Mouse (Mus musculus) adrenal gland, adult 2 months (tissue): ENCODE results near the gene Fcrl5. TPM values are rescaled to one million over a fixed set of nuclear protein-coding genes. Genes with fewer than 3 reads are reported as not detected.

Experiments used
- DNase-seq: peaks from one replicate; pipeline ENCODE4 v3.0.0; 2021
- polyA plus RNA-seq: library from polyadenylated mRNA; depleted of rRNA; stranded (reverse); fragments of >200 nt; gene quantifications from 2 replicates; pipeline ENCODE4 v1.2.3, GENCODE M21; 2012
- total RNA-seq, 2 experiments: library from RNA; stranded (reverse); gene quantifications; 2 replicates each; pipeline ENCODE4 v1.2.3; 2021

Fcrl5 gene
- total and polyA plus RNA-seq, 3 experiments: not detected

- no peak for DNase-seq
These were observed 64.8 kb downstream of the Fcrl5 start for GRCm38 (mm10) chr3:87500088-87501055.

GRCm38 (mm10) chr3:87501151-87501550 is 65.6 kb downstream of the Fcrl5 start:
- DNase-seq: no peak

DNA sequence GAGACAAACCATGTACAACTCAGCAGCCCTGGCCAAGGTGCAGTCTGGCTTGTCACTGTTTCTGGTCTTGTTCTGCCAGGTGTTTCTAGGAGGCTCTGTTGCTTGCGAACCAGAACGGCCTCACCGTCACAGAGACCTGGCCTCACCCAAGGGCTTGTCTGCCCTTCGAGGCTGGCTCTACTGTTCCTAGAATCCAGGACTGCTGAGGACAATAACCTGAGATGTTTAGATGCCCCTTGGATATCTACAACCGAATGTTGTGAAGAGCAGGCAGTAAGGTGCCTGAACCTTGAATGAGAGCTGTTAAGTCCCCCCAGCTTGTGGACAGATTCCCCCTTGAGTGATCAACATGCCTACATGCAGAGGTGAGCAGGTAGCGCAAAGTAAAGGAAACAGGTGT is 67.2 kb downstream of the Fcrl5 start:
- DNase-seq: no peak

DNA sequence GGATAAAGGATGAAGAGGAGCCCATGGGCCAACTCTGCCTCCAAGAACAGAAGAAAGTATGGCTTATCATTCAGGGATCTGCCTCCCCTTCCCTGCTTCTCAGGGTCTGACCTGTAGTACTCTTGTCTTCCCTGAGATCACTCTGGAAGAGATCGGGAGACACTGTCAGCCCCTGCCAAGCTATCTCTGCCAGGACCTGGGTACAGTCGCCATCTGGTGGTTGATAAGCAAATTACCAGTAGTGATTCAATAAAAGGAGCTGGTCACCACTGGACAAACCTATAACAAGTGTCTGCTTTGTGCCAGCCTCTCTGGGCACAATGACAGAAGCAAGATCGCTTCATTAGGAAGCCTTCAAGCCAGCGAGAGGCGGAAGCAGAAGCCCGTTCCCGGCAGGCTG is 68.8 kb downstream of the Fcrl5 start:
- DNase-seq: peak; percentile 36

DNA sequence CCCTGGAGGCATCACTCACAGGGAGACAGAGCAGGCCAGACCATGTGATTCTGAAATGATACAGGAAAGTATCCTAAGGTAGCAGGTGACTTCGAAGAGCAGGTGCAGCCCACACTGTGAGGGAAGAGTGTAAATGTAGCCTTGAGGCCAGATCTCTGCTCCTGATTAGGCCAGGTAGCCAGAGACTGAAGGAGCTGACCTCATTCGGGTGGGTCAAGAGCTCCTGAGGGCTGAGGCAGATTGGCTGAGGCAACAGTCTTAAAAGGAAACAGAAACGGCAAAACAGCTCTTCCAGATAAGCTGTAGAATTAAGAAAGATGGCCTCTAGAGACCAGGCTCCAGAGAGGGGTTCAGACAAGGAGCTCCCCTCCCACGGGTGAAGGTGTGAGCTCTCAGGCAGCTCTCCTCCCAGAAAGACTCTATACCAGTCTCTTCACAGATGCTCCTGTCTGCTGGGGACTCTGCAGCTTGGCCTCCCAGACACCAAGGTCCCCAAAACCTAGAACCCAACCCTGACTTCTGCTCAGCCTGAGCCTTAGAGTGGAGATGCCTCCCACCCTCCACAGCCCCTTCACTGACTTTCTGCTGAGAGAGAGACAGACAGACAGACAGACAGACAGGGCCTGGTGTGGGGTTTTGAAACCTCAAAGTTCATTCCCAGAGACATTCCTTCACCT is 69.3 kb downstream of the Fcrl5 start:
- DNase-seq: no peak

DNA sequence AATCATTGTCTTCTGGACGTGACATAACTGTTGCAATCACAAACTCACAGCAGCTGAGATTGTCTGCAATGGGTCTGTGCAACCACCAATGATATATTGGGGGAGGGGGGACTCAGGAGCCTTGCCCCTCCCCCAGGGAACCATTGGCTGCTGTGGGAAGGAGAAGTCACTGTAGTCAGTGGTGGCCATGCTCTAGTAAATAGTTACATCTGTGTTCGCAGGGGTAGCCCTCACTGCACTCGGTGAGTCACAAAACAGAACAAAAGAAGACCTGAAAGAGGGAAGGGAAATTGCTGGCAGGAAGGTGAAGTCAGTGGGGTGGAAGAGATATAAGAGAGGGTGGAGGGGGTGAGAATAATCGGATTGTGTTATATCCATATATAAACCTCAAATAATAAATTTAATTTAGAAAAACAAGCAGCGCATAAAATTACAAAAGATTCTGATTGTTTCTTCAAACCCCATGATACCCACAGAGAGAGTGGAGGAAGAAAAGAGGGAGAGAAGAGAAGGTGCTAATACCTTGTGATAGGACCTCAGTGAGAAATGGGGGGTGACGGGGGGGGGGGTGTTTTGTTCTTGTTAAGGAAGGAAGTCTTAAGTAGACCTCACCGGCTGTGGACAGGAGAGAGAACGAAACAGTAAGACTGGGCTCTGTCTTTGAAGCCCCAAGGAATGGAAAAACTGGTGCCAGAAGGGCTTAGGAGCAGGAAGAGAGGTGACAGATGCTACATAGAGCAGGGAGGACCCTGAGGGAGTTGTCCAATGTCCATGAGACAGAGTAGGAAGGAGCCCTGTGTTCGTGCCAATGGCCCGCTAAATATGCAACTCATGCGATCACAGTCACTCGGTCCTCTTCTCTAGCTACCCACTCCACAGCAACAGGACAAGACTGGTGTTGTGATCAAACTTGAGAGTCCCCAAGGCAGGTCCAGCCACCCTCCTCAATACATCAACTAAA is 71.2 kb downstream of the Fcrl5 start:
- DNase-seq: no peak

- peak; percentile 81 for DNase-seq
These were observed 72.8 kb downstream of the Fcrl5 start for GRCm38 (mm10) chr3:87508205-87508901.

GRCm38 (mm10) chr3:87509061-87509460 is 73.5 kb downstream of the Fcrl5 start:
- DNase-seq: peak; percentile 80

- no peak for DNase-seq
These were observed 75.3 kb downstream of the Fcrl5 start for GRCm38 (mm10) chr3:87510832-87511231.

GRCm38 (mm10) chr3:87511971-87512765 is 76.6 kb downstream of the Fcrl5 start:
- DNase-seq: no peak

- DNase-seq: no peak
These were observed 80.1 kb downstream of the Fcrl5 start for GRCm38 (mm10) chr3:87515567-87516081.

GRCm38 (mm10) chr3:87518425-87518824 is 82.9 kb downstream of the Fcrl5 start:
- no peak for DNase-seq

GRCm38 (mm10) chr3:87521126-87521525 is 85.6 kb downstream of the Fcrl5 start:
- no peak for DNase-seq

DNA sequence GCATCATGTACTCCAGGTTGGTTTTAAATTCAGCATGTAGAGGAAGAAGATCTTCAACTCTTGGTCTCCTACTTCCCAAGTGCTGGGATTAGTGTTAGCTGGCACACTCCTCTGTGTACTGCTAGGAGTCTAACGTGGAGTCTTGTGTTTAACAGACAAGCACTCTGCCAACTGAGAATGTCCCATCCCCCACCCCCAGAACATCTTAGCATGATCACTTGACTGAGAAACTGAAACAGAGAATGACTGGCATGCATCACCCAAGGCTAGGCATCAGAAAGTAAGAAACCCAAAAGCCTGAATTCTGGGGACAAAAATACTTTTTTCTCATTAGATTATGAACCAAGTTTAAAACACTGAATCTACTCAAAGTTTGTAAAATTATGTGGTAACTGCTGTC is 86.3 kb downstream of the Fcrl5 start:
- no peak for DNase-seq

DNA sequence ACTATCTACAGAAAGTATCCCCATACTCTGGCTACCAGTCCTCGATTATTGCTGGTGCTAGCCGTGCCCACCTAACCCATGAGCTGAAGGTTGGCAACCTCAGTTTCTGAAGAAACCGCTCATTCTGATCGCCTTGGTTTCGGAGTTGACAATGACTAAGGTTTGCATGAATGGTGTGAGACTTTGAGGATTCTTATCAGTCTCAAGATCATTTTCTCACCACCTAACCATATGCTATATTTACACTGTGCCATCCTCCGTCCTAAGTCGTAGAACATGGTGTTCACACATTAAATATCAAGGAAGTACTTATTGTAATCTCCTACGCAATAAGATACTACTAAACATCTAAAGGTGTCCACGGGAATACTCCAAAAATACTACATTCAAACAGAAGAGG is 88.1 kb downstream of the Fcrl5 start:
- no peak for DNase-seq

GRCm38 (mm10) chr3:87525043-87525836 is 89.7 kb downstream of the Fcrl5 start, which contains the start of gene Etv3:
TSS of gene Etv3 (plus strand) at chr3:87525407.
- DNase-seq: peak; percentile 95

DNA sequence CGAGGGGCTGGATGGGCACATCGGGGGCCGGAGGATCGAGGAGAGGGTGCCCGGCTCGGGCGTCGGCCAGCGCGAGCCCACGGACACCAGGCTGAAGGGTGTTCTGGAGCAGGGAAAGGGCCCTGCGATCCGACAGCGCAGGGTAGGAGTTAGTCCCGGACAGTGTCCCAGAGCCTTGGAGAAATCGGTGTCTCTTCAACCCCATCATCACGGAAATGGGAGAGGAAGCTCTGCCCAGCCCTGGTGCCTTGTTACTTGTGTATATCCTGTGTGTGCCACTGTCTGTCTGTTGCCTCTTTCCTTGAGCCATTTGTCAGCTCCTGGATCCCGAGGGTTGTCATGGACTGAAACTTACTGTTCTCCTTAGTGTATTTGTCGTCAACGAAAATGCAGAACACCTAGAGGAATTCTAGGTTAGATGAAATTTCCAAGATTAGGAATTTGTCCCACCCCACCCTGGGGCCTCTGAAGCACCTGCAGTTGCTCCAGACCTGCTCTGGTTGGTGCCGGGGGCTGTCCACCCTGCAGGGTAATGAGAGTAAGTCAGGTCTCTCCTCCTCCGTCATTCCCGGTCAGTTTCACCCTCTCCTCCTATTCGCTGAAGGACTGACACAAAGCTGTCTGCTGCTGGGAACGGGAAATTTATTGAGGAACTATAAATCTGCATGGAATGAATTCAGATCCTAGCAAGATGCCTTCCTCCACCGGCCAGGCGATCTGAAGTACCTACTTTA is 90.4 kb downstream of the Fcrl5 start:
- peak; percentile 29 for DNase-seq

GRCm38 (mm10) chr3:87527139-87527538 is 91.6 kb downstream of the Fcrl5 start:
- DNase-seq: no peak

DNA sequence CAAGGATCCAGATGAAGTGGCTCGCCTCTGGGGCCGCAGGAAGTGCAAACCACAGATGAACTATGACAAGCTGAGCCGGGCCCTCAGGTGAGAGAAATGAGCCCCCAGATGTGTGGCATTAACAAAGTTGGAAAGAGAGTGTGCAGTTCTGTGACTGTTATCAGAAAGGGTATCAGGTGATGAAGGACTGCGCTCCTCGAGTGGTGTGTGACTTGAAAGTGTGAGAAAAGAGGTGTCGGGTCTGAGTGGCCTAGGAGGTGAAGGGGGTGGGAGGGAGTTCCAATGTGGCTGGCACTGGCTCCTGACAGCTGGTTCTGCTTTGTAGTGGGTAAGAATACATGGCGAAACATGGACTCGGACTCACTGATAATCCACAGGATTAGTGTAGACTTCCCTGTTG is 92.4 kb downstream of the Fcrl5 start:
- DNase-seq: no peak
